Mouse (Mus musculus): ENCODE results near the gene Kcnj6.

Kcnj6 gene

DNA sequence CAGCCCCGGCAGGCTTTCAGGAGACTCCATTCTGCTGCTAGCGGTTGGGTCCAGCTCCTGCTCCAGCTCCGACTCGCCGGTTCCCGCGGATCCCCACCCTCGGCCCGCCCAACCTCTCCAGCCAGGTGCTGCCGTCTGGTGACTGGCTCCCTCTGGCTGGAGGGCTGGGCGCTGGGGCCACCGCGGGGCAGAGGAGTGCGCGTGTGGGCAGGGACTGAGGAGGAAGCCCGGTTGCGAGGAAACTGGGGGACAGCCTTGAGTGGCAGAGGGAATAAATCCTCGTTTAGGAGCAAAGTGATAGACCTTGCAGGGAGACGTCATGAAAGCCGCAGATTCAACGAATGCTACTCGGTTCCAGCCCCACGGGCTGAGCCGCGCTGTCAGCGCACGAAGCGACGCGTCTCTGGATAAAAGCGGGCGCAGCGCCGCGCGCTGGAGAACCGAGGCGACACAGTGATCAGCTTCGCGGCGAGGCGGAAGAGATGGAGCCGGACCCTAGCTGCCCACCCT, at the start of gene Kcnj6:
TSS of gene Kcnj6 (minus strand) at position 362 of the 510 bp plus-strand sequence.
- peak; percentile 65 to 72 for DNase-seq (ENCODE audit: low spot score in 2 of 2)

GRCm38 (mm10) chr16:95009937-95010336, 12.4 kb upstream of the Kcnj6 start:
- no peak for DNase-seq (ENCODE audit: low spot score in 2 of 2)

- DNase-seq (ENCODE audit: low spot score in 2 of 2): no peak
Measured at GRCm38 (mm10) chr16:95004599-95004998, 7.1 kb upstream of the Kcnj6 start.

DNA sequence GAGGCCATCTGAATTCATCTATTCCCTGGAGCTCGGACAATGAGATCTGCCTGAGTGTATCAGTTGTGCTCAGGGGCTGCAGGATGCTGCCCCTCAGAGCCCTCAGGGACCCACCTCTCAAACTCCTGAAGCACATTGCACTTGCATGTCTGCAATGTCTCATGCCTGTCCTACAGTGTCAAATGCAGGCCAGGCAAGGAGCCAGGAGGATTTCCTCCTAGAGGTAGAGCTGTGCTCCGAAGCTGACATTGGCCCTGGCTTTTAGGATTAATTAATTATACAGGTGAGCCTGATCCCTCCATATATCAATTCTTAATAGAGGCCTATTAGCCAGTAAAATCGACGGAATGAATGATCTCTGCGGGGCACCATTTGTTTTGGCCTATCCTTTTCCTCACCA, 2.0 kb upstream of the Kcnj6 start:
- DNase-seq (ENCODE audit: low spot score in 2 of 2): no peak

DNA sequence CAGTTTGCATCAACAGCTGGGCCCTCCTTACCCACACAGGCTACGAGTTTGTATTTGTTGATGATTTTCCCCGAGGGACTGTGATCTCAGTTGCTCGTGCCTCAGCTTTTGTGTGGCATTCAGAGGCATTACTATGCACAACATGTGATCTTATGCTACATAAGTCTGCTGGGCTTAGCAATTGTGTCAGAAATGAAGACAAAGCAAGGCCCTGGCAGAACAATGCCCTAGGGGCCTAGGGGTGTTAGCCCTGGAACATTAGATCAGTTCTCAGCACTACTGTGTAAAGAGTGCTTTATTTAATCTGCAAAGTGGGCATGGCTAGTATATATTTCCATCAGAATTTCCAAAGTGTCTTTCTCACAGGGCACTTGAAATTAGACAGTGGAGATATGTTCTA, 1.5 kb upstream of the Kcnj6 start:
- DNase-seq (ENCODE audit: low spot score in 2 of 2): no peak

DNA sequence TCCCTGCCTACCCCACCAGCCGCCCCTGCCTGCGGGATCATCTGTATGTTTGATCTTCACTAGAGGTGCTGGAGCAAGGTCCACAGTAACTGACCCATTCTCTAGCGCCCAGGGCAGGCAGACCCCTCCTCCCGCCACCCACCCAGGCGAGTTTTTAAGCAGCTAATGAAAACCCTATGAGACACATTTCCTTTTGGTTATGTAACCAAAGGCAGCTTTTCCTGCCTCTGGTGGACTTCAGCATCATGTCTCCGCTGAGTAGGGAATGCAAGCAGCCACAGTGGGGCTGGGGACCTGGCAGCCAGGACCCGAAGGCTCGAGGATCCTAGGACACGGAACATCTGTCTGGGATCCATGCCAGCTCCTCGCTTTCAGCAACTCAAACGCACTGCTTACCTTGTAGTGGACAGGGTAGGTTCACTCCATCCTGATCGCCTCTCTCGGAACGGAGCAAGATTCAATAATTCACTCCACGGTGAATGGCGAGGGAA, 665 bp downstream of the Kcnj6 start:
- DNase-seq (ENCODE audit: low spot score in 2 of 2): peak; percentile 27 to 37

- no peak for DNase-seq (ENCODE audit: low spot score in 2 of 2)
Measured at GRCm38 (mm10) chr16:94995542-94996131, 1.9 kb downstream of the Kcnj6 start.

- DNase-seq (ENCODE audit: low spot score in 2 of 2): no peak
Measured at GRCm38 (mm10) chr16:94994924-94995323, 2.6 kb downstream of the Kcnj6 start.

- no peak for DNase-seq (ENCODE audit: low spot score in 2 of 2)
Measured at GRCm38 (mm10) chr16:94994148-94994547, 3.4 kb downstream of the Kcnj6 start.

- DNase-seq (ENCODE audit: low spot score in 2 of 2): no peak
Measured at GRCm38 (mm10) chr16:94990114-94990513, 7.4 kb downstream of the Kcnj6 start.

DNA sequence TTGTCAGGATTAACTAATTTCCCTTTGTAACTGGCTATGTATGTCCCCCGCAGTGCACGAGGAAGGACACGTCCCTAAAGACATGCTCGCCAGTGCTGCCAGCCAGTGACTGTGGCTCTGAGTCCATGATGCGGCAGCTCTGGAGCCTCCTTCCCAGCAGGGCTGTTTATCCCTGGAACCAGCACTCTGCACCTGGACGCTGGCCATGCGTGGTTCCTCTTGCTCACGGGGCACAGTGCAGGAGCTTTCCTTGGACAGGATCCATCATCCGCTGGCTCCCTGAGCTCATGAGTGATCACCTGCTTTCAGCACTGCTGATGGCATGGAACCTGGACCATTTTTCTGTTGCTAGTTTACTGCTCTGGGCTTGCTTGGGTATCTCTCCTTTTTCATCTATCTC, 10.8 kb downstream of the Kcnj6 start:
- no peak for DNase-seq (ENCODE audit: low spot score in 2 of 2)

DNA sequence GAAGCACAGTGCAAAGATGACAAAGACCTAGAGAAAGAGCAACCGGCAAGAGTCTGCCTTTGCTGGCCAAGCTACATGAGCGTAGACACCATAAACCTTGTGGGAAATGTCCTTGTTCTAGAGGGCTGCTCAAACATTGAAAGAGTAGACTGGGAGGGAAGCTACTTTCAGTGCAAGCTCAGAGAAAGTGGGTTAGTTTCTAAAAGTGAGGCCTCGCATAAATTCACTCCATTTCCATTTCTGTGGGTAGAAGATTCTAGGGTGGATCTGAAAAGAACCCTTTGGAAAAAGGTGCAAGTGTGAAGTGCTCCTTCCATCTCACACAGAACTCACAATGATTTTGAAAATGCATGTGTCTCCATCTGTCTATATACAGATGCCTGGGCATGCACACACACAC, 13.2 kb downstream of the Kcnj6 start:
- DNase-seq (ENCODE audit: low spot score in 2 of 2): no peak

DNA sequence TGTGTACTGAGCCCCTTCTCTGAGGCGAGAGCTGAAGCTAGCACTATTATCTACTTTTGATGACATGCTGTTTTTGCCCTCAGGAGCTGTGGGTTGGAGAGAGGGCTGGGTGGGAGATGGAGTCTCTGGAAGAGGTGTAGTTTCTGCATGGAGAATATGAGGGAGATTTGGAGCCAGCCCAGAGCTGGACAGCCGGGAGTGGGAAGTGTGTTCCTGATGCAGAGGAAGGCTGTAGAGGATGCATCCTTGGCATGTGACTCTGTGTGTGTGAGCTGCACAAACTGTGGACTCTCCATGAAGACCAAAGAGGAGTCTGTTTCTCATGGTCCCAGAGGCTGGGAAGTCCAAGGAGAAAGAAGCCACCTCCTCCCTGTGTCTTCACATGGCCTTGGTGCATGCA, 17.1 kb downstream of the Kcnj6 start:
- peak in 1 of 2 experiments; percentile 21 for DNase-seq (ENCODE audit: low spot score in 2 of 2)

DNA sequence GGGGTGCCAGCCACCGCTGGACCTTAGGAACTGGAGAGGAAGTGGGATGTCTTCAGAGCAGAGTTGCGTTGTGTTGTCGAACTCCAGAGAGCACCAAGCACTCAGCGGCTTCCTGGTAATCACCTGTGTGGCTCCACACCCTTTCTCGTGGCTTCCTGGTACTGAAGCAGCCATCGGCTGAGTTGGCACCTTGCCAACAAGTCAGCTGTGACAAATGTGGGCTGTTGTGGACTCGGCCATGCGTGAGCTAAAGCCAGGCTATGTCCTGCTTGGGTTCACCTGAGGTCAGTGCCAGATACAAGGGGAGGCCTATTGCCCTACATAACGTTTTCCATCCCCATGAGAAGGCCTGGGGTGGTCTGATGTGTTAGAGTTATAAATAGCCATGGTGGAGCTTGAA, 18.0 kb downstream of the Kcnj6 start:
- no peak for DNase-seq (ENCODE audit: low spot score in 2 of 2)

- DNase-seq (ENCODE audit: low spot score in 2 of 2): no peak
Measured at GRCm38 (mm10) chr16:94972080-94972855, 25.2 kb downstream of the Kcnj6 start.

DNA sequence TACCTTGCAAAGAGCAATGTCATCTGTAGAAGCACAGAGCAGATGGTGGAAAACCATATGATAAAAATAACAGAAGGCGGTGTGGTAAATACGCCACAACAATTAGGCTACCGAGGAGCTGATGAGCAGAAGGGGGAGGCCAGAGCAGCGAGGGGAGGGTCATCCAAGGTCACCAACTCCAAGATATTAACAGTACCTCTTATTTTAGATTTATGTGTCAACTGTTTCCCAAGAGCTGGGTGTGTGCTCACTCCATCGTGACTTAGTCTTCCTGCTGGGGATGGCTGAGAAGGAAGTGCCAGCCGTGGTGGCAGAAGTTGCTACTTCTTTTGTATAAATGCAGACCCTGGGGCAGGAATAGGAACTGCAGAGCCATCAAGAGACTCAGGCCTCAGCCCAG, 28.6 kb downstream of the Kcnj6 start:
- no peak for DNase-seq (ENCODE audit: low spot score in 2 of 2)

DNA sequence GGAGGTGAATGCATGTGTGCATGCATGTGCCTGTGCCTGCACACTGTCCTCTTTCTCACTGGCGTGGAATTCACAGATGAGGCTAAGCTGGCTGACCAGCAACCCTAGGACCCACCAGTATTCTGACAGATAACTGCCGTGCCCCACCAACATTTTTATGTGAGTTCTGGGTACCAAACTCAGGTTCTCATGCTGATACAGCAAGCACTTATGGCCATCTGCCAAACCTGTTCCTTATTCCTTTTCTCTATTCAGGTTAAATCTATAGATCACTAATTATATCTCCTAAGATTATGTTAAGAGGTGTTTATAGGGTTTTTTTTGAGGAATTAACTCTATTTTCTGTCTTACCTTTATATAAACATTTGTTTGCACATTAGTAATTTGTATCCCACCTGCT, 29.0 kb downstream of the Kcnj6 start:
- no peak for DNase-seq (ENCODE audit: low spot score in 2 of 2)

GRCm38 (mm10) chr16:94957156-94957828, 40.2 kb downstream of the Kcnj6 start:
- DNase-seq (ENCODE audit: low spot score in 2 of 2): no peak

- DNase-seq (ENCODE audit: low spot score in 2 of 2): no peak
Measured at GRCm38 (mm10) chr16:94956410-94956809, 41.1 kb downstream of the Kcnj6 start.

DNA sequence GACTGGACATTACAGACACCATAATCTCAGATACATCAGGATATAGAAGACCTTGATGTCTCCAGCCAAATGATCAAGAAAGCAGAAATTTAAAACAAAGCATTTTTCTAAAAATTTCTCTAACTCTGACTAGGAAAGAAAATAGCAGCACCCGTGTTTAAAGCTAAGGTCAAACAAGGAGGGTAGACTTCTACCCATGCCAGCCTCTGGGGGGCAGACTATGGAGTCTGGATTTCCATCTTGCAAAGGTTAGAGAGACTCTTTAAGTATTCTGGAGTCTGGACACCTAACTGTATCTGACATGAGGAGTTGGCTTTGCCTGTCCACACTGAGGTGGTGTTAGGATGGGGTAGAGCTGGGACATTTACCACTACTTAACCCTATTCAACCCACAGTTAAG, 44.2 kb downstream of the Kcnj6 start:
- DNase-seq (ENCODE audit: low spot score in 2 of 2): no peak

DNA sequence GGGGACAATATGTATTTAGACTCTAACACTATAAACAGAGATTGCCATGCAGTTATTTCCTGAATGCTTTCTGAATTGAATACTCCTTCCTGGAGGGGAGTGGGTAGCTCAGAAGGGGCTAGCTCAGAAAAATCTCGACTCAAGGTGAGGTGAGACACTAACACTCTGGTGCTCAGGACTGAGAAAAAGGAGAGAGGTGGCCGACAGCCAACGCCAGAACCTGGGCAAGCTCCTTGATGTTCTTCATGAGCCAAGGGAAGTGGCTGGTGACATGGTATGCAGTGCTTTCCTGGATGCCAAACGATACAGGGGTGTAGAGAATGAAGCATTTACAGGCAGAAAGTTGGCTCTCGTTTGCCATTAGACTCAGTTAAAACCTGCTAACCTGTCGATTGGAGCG, 48.3 kb downstream of the Kcnj6 start:
- no peak for DNase-seq (ENCODE audit: low spot score in 2 of 2)

- DNase-seq (ENCODE audit: low spot score in 2 of 2): no peak
Measured at GRCm38 (mm10) chr16:94946848-94947247, 50.7 kb downstream of the Kcnj6 start.

DNA sequence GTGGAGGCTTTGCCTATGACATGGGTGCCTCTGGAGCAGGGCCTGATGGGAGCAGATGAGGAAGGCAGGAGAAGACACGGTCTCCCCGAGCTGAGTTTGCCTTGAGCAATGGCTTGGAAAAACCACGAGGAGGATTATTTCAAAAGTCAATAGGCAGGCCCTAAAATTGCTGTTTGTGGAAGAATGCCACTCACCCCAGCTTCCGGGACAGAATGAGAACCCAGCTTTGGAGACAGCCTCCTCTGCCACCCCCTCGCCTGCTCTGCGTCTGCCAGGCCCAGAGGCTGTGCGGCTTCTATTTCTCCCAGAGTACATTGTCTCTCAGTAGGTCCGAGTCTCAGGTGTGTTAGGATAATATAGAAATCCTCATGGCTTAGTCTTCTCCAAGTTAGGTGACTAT, 64.8 kb downstream of the Kcnj6 start:
- DNase-seq (ENCODE audit: low spot score in 2 of 2): peak in 1 of 2 experiments; percentile 41

Measured in frontal cortex, postnatal 25 days (tissue).